Mouse (Mus musculus) mouse embryonic stem cell (cell line): Measurements from ENCODE around the gene Sestd1.

Experiments used
- in situ Hi-C, 2 experiments: fragments of 300-500 bp; cut with MboI; formaldehyde crosslinking; loops; 1 replicate in 1 of 2; 3 replicates in 1 of 2; pipeline ENCODE4 v1.14.3; 2019 to 2020; ENCODE audit warnings: low sequenced_read_pairs in 2 of 2, low pct_unique_long_range_greater_than_20kb in 1 of 2, mixed read lengths in 1 of 2; ENCODE audit not compliant: unreplicated experiment in 1 of 2

Sestd1 gene

GRCm38 (mm10) chr2:77168781-77169180 lies 111.6 kb downstream of the Sestd1 start:
- in situ Hi-C loops, result no loop called here

DNA sequence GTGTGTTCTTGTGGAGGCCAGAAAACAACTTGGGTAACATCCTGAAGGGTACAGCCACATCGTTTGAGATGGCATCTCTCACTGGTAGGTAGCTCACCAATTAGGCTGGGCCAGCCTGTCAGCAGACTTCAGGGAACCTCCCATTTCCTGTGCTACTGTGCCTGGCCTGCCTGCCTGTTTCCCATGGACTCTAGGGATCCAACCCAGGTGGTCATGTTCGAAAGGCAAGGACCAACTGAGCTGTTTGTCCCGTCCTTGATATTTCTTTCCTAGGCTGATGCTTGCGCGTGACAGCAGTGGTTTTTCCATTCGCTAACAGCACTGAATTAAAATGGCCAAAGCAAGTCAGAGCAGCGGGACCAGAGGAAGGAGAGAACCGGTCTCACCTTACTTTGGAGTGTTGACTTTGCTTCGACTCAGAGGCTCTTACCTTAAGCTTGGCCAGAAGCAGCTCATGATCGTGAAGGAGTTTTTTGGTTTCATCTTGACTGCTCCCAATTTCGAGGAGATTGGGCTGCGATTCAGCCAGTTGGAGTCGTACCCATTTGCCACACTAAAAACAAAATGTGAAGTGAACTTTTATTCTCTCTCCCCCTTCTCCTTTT lies 112.2 kb downstream of the Sestd1 start:
- in situ Hi-C loops, result no loop called here

GRCm38 (mm10) chr2:77166366-77166765 lies 114.0 kb downstream of the Sestd1 start:
- in situ Hi-C loops, result no loop called here

DNA sequence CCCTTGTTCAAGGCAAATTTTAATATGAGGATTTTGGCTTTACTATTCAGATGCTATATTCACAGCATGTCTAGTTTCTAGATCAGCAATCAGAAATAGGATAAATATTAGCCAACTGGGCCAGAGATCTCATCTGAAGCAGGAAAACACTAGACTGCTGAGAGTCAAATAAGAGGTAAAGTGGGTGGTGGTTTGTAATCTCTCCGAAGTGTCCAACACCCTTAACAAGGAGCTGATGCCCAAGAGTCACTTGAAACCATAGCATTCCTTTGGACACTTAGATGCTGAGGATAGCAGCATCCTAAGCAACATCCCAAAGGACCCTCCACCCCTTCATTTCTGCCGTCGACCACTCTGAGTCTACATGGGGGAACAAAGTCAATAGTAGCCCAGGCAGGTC lies 115.7 kb downstream of the Sestd1 start:
- in situ Hi-C loops, result no loop called here

DNA sequence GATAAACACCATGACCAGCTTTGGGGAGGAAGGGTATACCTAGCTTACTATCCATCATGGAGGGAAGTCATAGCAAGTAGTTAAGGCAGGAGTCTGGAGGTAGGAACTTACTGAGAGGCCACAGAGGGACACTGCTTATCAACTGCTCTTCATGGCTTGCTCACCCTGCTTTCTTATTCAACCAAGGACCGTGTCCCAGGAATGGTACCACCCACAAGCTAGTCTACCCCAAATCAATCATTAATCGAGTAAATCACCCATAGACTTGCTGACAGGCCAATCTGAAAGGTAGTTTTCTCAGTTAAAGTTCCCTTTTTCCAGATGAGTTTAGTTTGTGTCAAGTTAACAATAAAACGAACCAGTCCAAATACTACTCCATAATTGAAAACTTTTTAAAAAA lies 117.0 kb downstream of the Sestd1 start:
- in situ Hi-C loops, result no loop called here

GRCm38 (mm10) chr2:77162135-77162534 lies 118.3 kb downstream of the Sestd1 start:
- in situ Hi-C loops, result no loop called here

- in situ Hi-C loops, result no loop called here
Measured at GRCm38 (mm10) chr2:77157546-77157945, 122.8 kb downstream of the Sestd1 start.

DNA sequence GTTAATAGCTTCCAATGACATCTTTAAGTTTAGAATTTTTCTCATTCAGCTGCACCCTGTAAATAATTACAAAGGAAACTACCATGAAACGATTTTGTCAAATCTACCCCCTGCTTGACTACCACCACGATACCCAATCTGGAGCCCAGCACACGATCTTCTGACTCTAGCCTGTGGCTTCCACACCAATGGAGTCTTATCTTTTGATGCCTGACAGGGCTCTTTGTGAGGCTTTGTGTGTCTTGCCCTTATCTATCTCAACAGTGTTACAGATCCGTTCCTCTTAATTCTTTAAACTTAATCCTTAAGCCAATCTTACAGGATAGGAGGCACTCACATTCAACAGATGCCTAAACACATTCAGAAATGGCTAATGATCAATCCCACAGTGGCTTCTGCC lies 126.3 kb downstream of the Sestd1 start:
- in situ Hi-C loops, result no loop called here

DNA sequence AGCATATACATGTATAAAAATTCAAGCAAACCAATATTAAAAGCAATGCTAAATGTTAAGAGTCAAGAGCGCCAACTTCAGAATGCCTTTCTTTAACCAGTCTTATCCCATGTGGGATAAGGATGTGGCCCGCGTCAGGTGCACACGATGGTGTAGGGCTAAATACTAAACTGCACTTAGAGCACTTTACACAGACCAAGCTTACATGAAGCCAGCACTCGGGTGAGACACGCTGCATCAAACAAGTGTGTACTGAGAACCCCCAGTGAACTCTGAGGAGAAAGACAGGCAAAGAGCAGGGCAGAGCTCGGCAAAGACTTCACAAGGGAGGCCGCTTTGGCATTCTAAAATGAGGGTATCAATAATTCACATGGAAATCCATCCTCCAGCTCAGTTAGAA lies 129.1 kb downstream of the Sestd1 start:
- in situ Hi-C loops, result no loop called here

- in situ Hi-C loops, result no loop called here
Measured at GRCm38 (mm10) chr2:77149576-77149975, 130.8 kb downstream of the Sestd1 start.

DNA sequence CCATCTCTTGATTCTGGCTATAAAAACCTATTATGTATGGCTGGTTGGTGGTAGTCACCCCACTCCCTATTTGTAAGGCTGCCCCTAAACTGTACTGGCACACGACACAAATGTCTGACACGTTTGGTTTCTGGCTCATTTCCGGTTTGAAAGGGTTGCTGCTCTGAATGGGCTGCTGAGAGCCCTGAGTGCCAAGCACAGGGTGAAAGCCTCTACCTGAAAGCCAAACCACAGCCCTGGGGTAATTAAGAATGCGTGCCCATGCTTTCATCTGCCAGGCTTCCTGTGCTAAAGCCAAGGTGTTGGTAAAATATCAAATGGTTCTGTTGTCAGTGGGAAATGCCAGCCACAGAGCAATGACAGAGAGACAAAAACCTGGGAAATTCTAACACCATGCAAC lies 132.2 kb downstream of the Sestd1 start:
- in situ Hi-C loops, result no loop called here

DNA sequence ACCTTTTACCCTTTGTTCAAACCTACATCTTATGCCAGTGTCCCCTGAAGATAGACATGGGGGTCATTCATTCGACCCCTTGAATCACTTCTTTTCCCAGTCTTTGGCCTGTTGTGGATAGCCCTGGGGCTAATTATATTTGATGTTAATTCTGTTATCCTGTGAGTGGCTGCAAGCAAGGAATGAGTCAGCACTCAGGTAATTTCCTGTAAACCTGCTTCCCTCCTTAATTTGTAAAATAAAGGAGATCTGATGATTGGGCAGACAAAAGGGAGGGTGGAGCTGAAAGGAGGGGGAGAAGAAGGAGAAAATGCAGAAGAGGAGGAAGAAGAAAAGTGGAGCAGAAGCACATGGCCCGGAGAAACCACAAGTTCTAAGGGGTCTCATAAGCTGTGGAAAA lies 133.4 kb downstream of the Sestd1 start:
- in situ Hi-C loops, result no loop called here

DNA sequence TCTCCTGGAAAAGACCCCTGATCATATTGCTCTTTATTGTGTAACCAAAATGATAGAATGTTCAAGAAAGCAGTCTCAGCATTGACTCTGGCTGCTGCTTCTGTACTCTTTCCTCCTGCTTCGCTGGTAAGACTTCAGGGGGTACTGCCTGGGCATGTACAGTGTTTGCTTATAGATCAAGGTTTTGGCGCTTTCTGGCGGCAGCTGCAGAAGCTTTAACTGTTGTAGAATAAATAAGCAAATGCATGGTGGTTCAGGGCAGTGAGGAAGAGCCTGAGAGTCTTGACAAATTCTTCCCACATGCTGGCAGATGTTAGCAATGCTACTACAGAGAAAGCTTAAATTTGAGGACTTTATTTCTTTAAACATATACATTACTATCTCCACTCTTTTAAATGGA lies 134.1 kb downstream of the Sestd1 start:
- in situ Hi-C loops, result no loop called here

- in situ Hi-C loops, result no loop called here
Measured at GRCm38 (mm10) chr2:77143536-77143935, 136.9 kb downstream of the Sestd1 start.

- in situ Hi-C loops, result no loop called here
Measured at GRCm38 (mm10) chr2:77138879-77139278, 141.5 kb downstream of the Sestd1 start.

- in situ Hi-C loops, result no loop called here
Measured at GRCm38 (mm10) chr2:77134906-77135305, 145.5 kb downstream of the Sestd1 start.

- in situ Hi-C loops, result no loop called here
Measured at GRCm38 (mm10) chr2:77133407-77133806, 147.0 kb downstream of the Sestd1 start.
